Comparison of ENCODE assay signal across 8 mouse cellular contexts in genomic region chr7:79535251-79536111, GRCm38 (mm10).
DNase-seq lines count a peak whose midpoint lies in the region; ATAC-seq and TF ChIP-seq lines count a peak whose summit lies in the region.

No protein-coding gene starts in this region.

- peaks cover 6 to 12% of the 10 kb centered on the region in 2 experiments; a peak in 3 of 4 replicates for H3K4me1 ChIP-seq in ES-E14 (ENCODE audit: control insufficient read depth in 2 of 2, insufficient read depth in 2 of 2, low read length in 2 of 2, poor library complexity in 1 of 2)
- peaks cover 26% of the 10 kb centered on the region for H3K4me1 ChIP-seq in embryonic facial prominence, embryonic 13.5 days
- H3K4me1 ChIP-seq in hindbrain, embryonic 16.5 days (ENCODE audit: control insufficient read depth, insufficient read depth, low read depth, low read length) = peaks cover 26% of the 10 kb centered on the region
- H3K4me1 ChIP-seq in liver, embryonic 16.5 days (ENCODE audit: control insufficient read depth, low read depth, low read length) = no peaks in the 10 kb centered on the region; the same call in 1 of the 2 replicates
- H3K4me1 ChIP-seq in stomach, embryonic 15.5 days = peaks cover 14% of the 10 kb centered on the region; the same call in 1 of the 2 replicates

- in situ Hi-C loops in ES-E14 (cut with MboI; ENCODE audit: low sequenced_read_pairs in 2 of 2, unreplicated experiment in 2 of 2) = loop anchor here in 1 of 2 experiments (5.0 kb wide), 1 partner anchor 38 kb away; no protein-coding TSS in a partner anchor

- H3K9me3 ChIP-seq in ES-E14 (ENCODE audit: control insufficient read depth, insufficient read depth, low read depth, low read length) = no peaks in the 10 kb centered on the region
- H3K9me3 ChIP-seq in embryonic facial prominence, embryonic 13.5 days = no peaks in the 10 kb centered on the region
- no peaks in the 10 kb centered on the region for H3K9me3 ChIP-seq in hindbrain, embryonic 16.5 days (ENCODE audit: control insufficient read depth, low read length)
- H3K9me3 ChIP-seq in liver, embryonic 16.5 days (replicated peaks; ENCODE audit: control insufficient read depth, low read length) = no peaks in the 10 kb centered on the region
- H3K9me3 ChIP-seq in stomach, embryonic 15.5 days = no peaks in the 10 kb centered on the region

- H3K4me2 ChIP-seq in embryonic facial prominence, embryonic 13.5 days = peak overlapping the region; percentile 75
- peak overlapping the region; percentile 85 for H3K4me2 ChIP-seq in hindbrain, embryonic 16.5 days (ENCODE audit: low read length)
- H3K4me2 ChIP-seq in liver, embryonic 16.5 days (ENCODE audit: low read depth, low read length) = peak overlapping the region; percentile 12; the same call in 1 of the 2 replicates
- peak overlapping the region; percentile 61 for H3K4me2 ChIP-seq in stomach, embryonic 15.5 days

- no peaks in the 10 kb centered on the region for H3K36me3 ChIP-seq in ES-E14 (ENCODE audit: control insufficient read depth, insufficient read depth, low read length, poor library complexity, severe bottlenecking)
- no peaks in the 10 kb centered on the region for H3K36me3 ChIP-seq in embryonic facial prominence, embryonic 13.5 days
- H3K36me3 ChIP-seq in hindbrain, embryonic 16.5 days (ENCODE audit: control insufficient read depth, insufficient read depth, low read length) = peaks cover 2% of the 10 kb centered on the region; the same call in 1 of the 2 replicates
- no peaks in the 10 kb centered on the region for H3K36me3 ChIP-seq in liver, embryonic 16.5 days (ENCODE audit: control insufficient read depth, insufficient read depth)
- no peaks in the 10 kb centered on the region for H3K36me3 ChIP-seq in stomach, embryonic 15.5 days

- peak overlapping the region; percentile 68 for H3K4me3 ChIP-seq in gastrocnemius, adult 2 months
- peak overlapping the region; percentile 61 to 87 for H3K4me3 ChIP-seq in ES-E14 (ENCODE audit: insufficient read depth in 1 of 2, low read depth in 1 of 2, low read length in 2 of 2, poor library complexity in 1 of 2, severe bottlenecking in 1 of 2)
- peak overlapping the region; percentile 42 for H3K4me3 ChIP-seq in embryonic facial prominence, embryonic 13.5 days
- H3K4me3 ChIP-seq in hindbrain, embryonic 16.5 days (ENCODE audit: low read length) = peak overlapping the region; percentile 55
- peak overlapping the region; percentile 27 for H3K4me3 ChIP-seq in liver, embryonic 16.5 days (ENCODE audit: low read depth, low read length)
- H3K4me3 ChIP-seq in stomach, embryonic 15.5 days (replicated peaks) = peak overlapping the region; percentile 37

- H3K27me3 ChIP-seq in embryonic facial prominence, embryonic 13.5 days = peaks cover 100% of the 10 kb centered on the region
- no peaks in the 10 kb centered on the region for H3K27me3 ChIP-seq in hindbrain, embryonic 16.5 days (replicated peaks; ENCODE audit: control insufficient read depth, insufficient read depth, low read length)
- peaks cover 89% of the 10 kb centered on the region for H3K27me3 ChIP-seq in liver, embryonic 16.5 days (ENCODE audit: control insufficient read depth, insufficient read depth, low read depth, low read length)
- H3K27me3 ChIP-seq in stomach, embryonic 15.5 days (replicated peaks) = peaks cover 94% of the 10 kb centered on the region

- intact Hi-C loops in gastrocnemius, adult 2 months (cut with DNase I) = no loop called here
- intact Hi-C loops in gastrocnemius, postnatal 36 days (cut with DNase I) = no loop called here

- peak; percentile 23; the same call in 1 of the 2 replicates for TF ChIP-seq CTCF in gastrocnemius, adult 2 months (IDR thresholded peaks at IDR 0.05)

- peak; percentile 65; the same call in 1 of the 2 replicates for ATAC-seq in embryonic facial prominence, embryonic 13.5 days (ENCODE audit: insufficient number of reproducible peaks, insufficient read depth, low FRiP score, low TSS enrichment, low read depth)
- peak; percentile 66 for ATAC-seq in hindbrain, embryonic 16.5 days
- ATAC-seq in liver, embryonic 16.5 days (ENCODE audit: low read depth) = no peak
- no peak for ATAC-seq in stomach, embryonic 15.5 days (ENCODE audit: insufficient read depth, low FRiP score, low read depth)

- under 1% methylated on average over 65 of the region's 66 CpGs for WGBS in embryonic facial prominence, embryonic 13.5 days
- under 1% methylated on average over 50 of the region's 66 CpGs for WGBS in hindbrain, embryonic 16.5 days
- WGBS in liver, embryonic 16.5 days (ENCODE audit: insufficient replicate concordance) = 1% methylated on average over 63 of the region's 66 CpGs
- WGBS in stomach, embryonic 15.5 days = under 1% methylated on average over 64 of the region's 66 CpGs

- no peak overlapping the region for H3K27ac ChIP-seq in gastrocnemius, adult 2 months
- H3K27ac ChIP-seq in ES-E14 (ENCODE audit: insufficient read depth, low read depth, low read length, poor library complexity, severe bottlenecking) = no peak overlapping the region
- H3K27ac ChIP-seq in embryonic facial prominence, embryonic 13.5 days = no peak overlapping the region
- H3K27ac ChIP-seq in hindbrain, embryonic 16.5 days (ENCODE audit: low read depth, low read length) = peak overlapping the region; percentile 91
- no peak overlapping the region for H3K27ac ChIP-seq in liver, embryonic 16.5 days (ENCODE audit: low read length)
- no peak overlapping the region for H3K27ac ChIP-seq in stomach, embryonic 15.5 days

- peak overlapping the region; percentile 41 for H3K9ac ChIP-seq in ES-E14 (ENCODE audit: insufficient read depth, low read depth, low read length, poor library complexity, severe bottlenecking)
- peak overlapping the region; percentile 55 for H3K9ac ChIP-seq in embryonic facial prominence, embryonic 13.5 days
- H3K9ac ChIP-seq in hindbrain, embryonic 16.5 days (ENCODE audit: low read depth, low read length) = peak overlapping the region; percentile 82
- no peak overlapping the region for H3K9ac ChIP-seq in liver, embryonic 16.5 days (ENCODE audit: low read depth, low read length)
- no peak overlapping the region for H3K9ac ChIP-seq in stomach, embryonic 15.5 days

- DNase-seq in gastrocnemius, adult 2 months = peak; percentile 34
- no peak for DNase-seq in gastrocnemius, postnatal 36 days
- DNase-seq in ES-E14 (ENCODE audit: low read depth, low spot score) = no peak
- no peak for DNase-seq in ovary, adult 18-20 months (ENCODE audit: low spot score)

TF ChIP-seq in ES-E14, 5 proteins besides CTCF, POLR2A, EP300 and RAD21:
- TF ChIP-seq ZNF384 (IDR thresholded peaks at IDR 0.05; ENCODE audit: low read depth, low read length) (no peak), CHD2 (IDR thresholded peaks at IDR 0.05; ENCODE audit: low read depth, low read length) (no peak), MAFK (IDR thresholded peaks at IDR 0.05; ENCODE audit: insufficient read depth, low read depth, low read length) (no peak), ZC3H11A (IDR thresholded peaks at IDR 0.05; ENCODE audit: borderline replicate concordance, low read depth, low read length) (no peak), HCFC1 (IDR thresholded peaks at IDR 0.05; ENCODE audit: borderline replicate concordance, insufficient read depth, low read length) (no peak)
TF ChIP-seq in ES-E14: peak in this region for 0.

Comparison
In these comparisons a context has a peak if more than half of its experiments do, and no peak if none do; other contexts are left out.
1. H3K9ac ChIP-seq: peak in ES-E14 (single experiment), embryonic facial prominence, embryonic 13.5 days (single experiment) and hindbrain, embryonic 16.5 days (single experiment); none in liver, embryonic 16.5 days (single experiment) and stomach, embryonic 15.5 days (single experiment).
2. ATAC-seq: peak in embryonic facial prominence, embryonic 13.5 days (single experiment) and hindbrain, embryonic 16.5 days (single experiment); none in liver, embryonic 16.5 days (single experiment) and stomach, embryonic 15.5 days (single experiment).
3. H3K4me2 ChIP-seq: peak in every context shown above with its lines; median percentile 85 in hindbrain, embryonic 16.5 days; 75 in embryonic facial prominence, embryonic 13.5 days; 61 in stomach, embryonic 15.5 days; 12 in liver, embryonic 16.5 days.
4. Peak in every context shown above with its lines, with median percentiles within 50 percentile points of each other: H3K4me3 ChIP-seq.